Mouse (Mus musculus) embryonic facial prominence, embryonic 11.5 days (tissue): Measurements from ENCODE around the gene March4. TPM values are rescaled to one million over a fixed set of nuclear protein-coding genes. Genes with fewer than 3 reads are reported as not detected.

Experiments used
- ATAC-seq: fragments of 200-750 bp; cut with Nextera tagmentation; replicated peaks from 2 replicates; pipeline ENCODE4 v1.8.0; 2017; ENCODE audit warnings: low read depth; ENCODE audit not compliant: insufficient number of reproducible peaks, low FRiP score, low TSS enrichment
- DNase-seq: peaks from one replicate; pipeline ENCODE4 v3.0.0-alpha.2; 2015; ENCODE audit warnings: low spot score
- H3K27ac ChIP-seq: fragments of 300-500 bp; sonication (generic); replicated peaks from 2 replicates; pipeline ENCODE4 v1.5.1; 2014; ENCODE audit warnings: mild to moderate bottlenecking, low read depth, low read length, control low read depth
- H3K27me3 ChIP-seq: fragments of 300-500 bp; sonication (generic); 2 replicates; pipeline ENCODE4 v1.6.1; 2014; ENCODE audit warnings: mild to moderate bottlenecking, low read length, moderate library complexity, mixed read lengths; ENCODE audit not compliant: control insufficient read depth, insufficient read depth
- H3K36me3 ChIP-seq: fragments of 300-500 bp; sonication (generic); replicated peaks from 2 replicates; pipeline ENCODE4 v1.6.1; 2014; ENCODE audit warnings: low read depth, mild to moderate bottlenecking, low read length, moderate library complexity, mixed read lengths; ENCODE audit not compliant: control insufficient read depth, insufficient read depth
- H3K4me1 ChIP-seq: fragments of 300-500 bp; sonication (generic); 2 replicates; pipeline ENCODE4 v1.6.1; 2014; ENCODE audit warnings: low read length, mixed read lengths; ENCODE audit not compliant: control insufficient read depth, insufficient read depth
- H3K4me2 ChIP-seq: fragments of 300-500 bp; sonication (generic); 2 replicates; pipeline ENCODE4 v1.6.1; 2014; ENCODE audit warnings: low read depth, mild to moderate bottlenecking, control low read depth, low read length, moderate library complexity
- H3K4me3 ChIP-seq: fragments of 300-500 bp; sonication (generic); 2 replicates; pipeline ENCODE4 v1.5.1; 2014; ENCODE audit warnings: low read depth, low read length, control low read depth
- H3K9ac ChIP-seq: fragments of 300-500 bp; sonication (generic); replicated peaks from 2 replicates; pipeline ENCODE4 v1.6.1; 2014; ENCODE audit warnings: mild to moderate bottlenecking, control low read depth, low read length
- H3K9me3 ChIP-seq: fragments of 300-500 bp; sonication (generic); replicated peaks from 2 replicates; pipeline ENCODE4 v1.6.1; 2016; ENCODE audit warnings: mild to moderate bottlenecking, low read length, inconsistent platforms, mixed read lengths; ENCODE audit not compliant: control insufficient read depth
- WGBS: fragments of 180-500 bp; shearing (Covaris S2); extraction: QIAGEN DNeasy Blood & Tissue Kit; methylation state at CpG from one replicate; pipeline ENCODE4 v1.1.7; 2014; 5-methylcytosine and 5-hydroxymethylcytosine counted together
- polyA plus RNA-seq: library from polyadenylated mRNA; unstranded; fragments of >200 nt; fragmentation: Nextera tagmentation; extraction: Ambion mirVana; gene quantifications from 2 replicates; pipeline ENCODE4 v1.2.1, GENCODE M21; 2014

The March4 gene
- polyA plus RNA-seq, 1 experiment from 2014 or later, result not detected

DNA sequence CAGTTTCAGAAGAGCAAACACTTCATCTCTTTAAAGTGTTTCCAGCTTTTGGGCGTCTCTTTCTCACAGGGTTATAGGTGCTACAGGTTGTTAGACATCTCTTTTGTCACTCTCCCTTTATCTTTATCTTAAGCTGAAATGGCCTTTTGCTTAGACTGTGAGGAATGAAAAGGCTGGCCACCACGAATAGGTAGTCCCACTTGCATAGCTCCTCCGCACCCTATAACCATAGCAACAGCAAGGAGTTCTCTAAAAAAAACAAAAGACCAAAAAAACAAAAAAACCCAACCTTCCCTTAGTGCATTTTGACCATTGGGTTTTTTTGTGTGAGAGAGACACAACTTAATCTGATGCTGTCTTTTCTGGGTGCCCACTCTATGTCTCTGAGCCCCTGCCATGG, 102.2 kb downstream of the March4 start:
- no peaks in the 10 kb centered on the region for H3K4me1 ChIP-seq
- no peak overlapping the region for H3K4me2 ChIP-seq
- no peaks in the 10 kb centered on the region for H3K27me3 ChIP-seq
- H3K9me3 ChIP-seq, result no peaks in the 10 kb centered on the region
- 72% methylated on average over 3 of the region's 3 CpGs for WGBS
- H3K4me3 ChIP-seq, result no peak overlapping the region
- DNase-seq (no peak), ATAC-seq (no peak)
- no peak overlapping the region for H3K9ac ChIP-seq
- no peak overlapping the region for H3K27ac ChIP-seq
- no peaks in the 10 kb centered on the region for H3K36me3 ChIP-seq

GRCm38 (mm10) chr1:72432579-72432978, 104.2 kb downstream of the March4 start:
- no peak overlapping the region for H3K4me2 ChIP-seq
- DNase-seq (no peak), ATAC-seq (no peak)
- H3K9me3 ChIP-seq, result no peaks in the 10 kb centered on the region
- H3K4me1 ChIP-seq, result no peaks in the 10 kb centered on the region
- WGBS, result 100% methylated on average over 1 of the region's 1 CpGs
- H3K27me3 ChIP-seq, result no peaks in the 10 kb centered on the region
- no peaks in the 10 kb centered on the region for H3K36me3 ChIP-seq
- H3K27ac ChIP-seq, result no peak overlapping the region
- H3K4me3 ChIP-seq, result no peak overlapping the region
- H3K9ac ChIP-seq, result no peak overlapping the region

DNA sequence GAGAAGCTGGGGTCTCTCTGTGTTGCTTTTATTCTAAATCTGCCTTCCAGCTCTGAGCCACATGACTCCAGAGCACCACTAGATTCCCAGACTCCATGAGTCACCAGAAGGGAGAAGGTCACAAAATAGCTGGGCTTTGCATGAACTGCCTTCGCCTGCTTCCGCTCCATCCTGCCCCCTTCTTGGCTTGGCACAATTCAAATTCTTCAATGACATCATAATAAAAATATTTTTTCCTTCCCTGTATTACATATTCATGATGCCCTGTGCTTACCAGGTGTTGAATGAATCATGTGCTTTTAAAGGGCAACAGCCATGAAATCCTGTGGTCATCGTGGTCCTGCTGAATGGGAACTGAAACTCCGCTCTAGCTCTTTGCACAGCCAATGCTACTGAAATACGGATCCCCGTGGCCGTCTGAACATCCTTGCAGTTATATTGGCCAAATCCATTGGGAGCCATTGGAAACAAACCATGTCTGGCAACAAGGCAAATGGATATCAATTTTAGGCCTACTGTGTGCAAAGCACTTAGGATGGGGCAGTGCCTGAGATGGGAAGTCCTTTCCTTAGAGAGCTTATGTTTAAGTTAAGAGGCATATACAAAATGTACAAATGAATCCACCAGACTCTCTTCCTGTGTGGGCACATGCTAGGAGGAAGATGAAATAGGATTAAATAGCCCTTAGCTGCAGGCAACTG, 107.5 kb downstream of the March4 start:
- Histone ChIP-seq H3K36me3 (no peaks in the 10 kb centered on the region), H3K27me3 (no peaks in the 10 kb centered on the region), H3K4me2 (no peak overlapping the region), H3K27ac (no peak overlapping the region), H3K9me3 (no peaks in the 10 kb centered on the region), H3K4me3 (no peak overlapping the region), H3K9ac (no peak overlapping the region), H3K4me1 (no peaks in the 10 kb centered on the region)
- DNase-seq (no peak), ATAC-seq (no peak)
- WGBS, result 92% methylated on average over 7 of the region's 7 CpGs

DNA sequence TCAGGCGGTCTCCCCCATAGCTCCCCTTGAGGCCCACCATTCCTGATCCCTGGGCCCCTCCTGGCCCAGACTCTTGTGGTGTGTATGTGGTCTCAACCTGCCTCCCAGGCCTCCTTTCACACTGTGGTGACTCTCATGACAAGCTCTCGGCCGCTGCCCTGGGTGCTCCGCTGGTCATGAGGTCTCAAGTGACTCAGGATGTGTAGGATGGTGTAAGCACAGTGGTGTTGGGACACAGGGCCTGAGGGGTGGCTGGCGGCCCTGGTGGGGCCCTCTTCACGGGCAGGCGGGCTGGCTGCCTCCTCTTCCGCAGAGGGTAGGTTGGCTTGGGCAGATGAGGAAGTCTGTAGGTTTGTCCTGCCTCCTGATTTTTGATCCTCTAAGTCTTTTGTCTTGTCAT, 108.2 kb downstream of the March4 start:
- no peaks in the 10 kb centered on the region for H3K27me3 ChIP-seq
- H3K4me1 ChIP-seq, result no peaks in the 10 kb centered on the region
- no peaks in the 10 kb centered on the region for H3K9me3 ChIP-seq
- no peaks in the 10 kb centered on the region for H3K36me3 ChIP-seq
- ATAC-seq, result no peak
- no peak for DNase-seq
- WGBS, result 89% methylated on average over 8 of the region's 8 CpGs
- H3K9ac ChIP-seq, result no peak overlapping the region
- H3K4me2 ChIP-seq, result no peak overlapping the region
- H3K4me3 ChIP-seq, result no peak overlapping the region
- H3K27ac ChIP-seq, result no peak overlapping the region

DNA sequence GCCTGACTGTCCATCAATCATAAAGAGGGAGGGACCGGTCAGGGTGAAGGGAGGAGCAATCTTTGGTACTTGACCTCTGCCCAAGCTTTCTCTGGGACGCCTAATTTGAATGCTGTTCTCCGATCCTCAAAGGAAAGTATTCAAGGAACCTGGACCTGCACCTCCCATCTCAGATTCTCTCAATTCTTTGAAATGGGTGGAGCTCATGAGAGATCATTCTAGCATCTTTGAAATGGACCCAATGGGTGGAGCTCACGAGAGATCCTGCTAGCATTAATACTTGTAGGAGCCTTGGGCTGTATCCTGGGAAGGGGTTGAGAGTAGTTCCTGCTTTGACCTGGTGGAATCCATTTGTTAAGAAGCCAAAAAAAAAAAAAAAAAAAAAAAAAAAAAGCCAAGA, 110.3 kb downstream of the March4 start:
- ATAC-seq, result no peak
- H3K27me3 ChIP-seq, result no peaks in the 10 kb centered on the region
- H3K36me3 ChIP-seq, result no peaks in the 10 kb centered on the region
- no peak overlapping the region for H3K4me2 ChIP-seq
- WGBS, result 81% methylated on average over 4 of the region's 4 CpGs
- no peak for DNase-seq
- H3K4me3 ChIP-seq, result no peak overlapping the region
- no peaks in the 10 kb centered on the region for H3K4me1 ChIP-seq
- no peak overlapping the region for H3K27ac ChIP-seq
- H3K9me3 ChIP-seq, result no peaks in the 10 kb centered on the region
- no peak overlapping the region for H3K9ac ChIP-seq

- H3K27me3 ChIP-seq, result no peaks in the 10 kb centered on the region
- no peak for DNase-seq
- H3K4me1 ChIP-seq, result no peaks in the 10 kb centered on the region
- H3K9ac ChIP-seq, result no peak overlapping the region
- no peak overlapping the region for H3K4me2 ChIP-seq
- H3K9me3 ChIP-seq, result no peaks in the 10 kb centered on the region
- H3K4me3 ChIP-seq, result no peak overlapping the region
- no peak overlapping the region for H3K27ac ChIP-seq
- ATAC-seq, result no peak
- WGBS, result 85% methylated on average over 4 of the region's 4 CpGs
- no peaks in the 10 kb centered on the region for H3K36me3 ChIP-seq
These were observed 114.6 kb downstream of the March4 start for GRCm38 (mm10) chr1:72422121-72422520.

DNA sequence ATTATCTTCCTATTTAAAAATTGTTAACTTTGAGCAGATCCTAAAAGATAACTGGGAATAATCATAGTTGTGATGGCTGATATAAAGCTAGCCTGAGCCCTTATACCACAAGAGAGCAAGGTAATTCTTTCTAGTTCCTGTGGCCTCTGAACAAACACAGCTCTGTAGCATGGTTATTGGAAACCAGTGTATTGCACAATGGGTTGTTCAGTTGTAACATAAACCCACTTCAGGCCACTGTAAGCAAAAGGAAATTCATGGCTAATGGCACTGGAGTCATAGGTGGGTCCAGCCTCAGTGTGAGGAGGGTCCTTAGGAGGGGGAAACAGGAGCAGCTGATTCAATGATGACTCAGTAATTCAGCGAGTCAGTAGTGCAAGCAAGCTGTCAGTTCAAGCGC, 116.5 kb downstream of the March4 start:
- no peak overlapping the region for H3K9ac ChIP-seq
- no peaks in the 10 kb centered on the region for H3K4me1 ChIP-seq
- no peak for ATAC-seq
- no peak overlapping the region for H3K4me3 ChIP-seq
- 68% methylated on average over 2 of the region's 2 CpGs for WGBS
- H3K9me3 ChIP-seq, result no peaks in the 10 kb centered on the region
- no peaks in the 10 kb centered on the region for H3K27me3 ChIP-seq
- no peak overlapping the region for H3K4me2 ChIP-seq
- no peak overlapping the region for H3K27ac ChIP-seq
- H3K36me3 ChIP-seq, result no peaks in the 10 kb centered on the region
- DNase-seq, result no peak

DNA sequence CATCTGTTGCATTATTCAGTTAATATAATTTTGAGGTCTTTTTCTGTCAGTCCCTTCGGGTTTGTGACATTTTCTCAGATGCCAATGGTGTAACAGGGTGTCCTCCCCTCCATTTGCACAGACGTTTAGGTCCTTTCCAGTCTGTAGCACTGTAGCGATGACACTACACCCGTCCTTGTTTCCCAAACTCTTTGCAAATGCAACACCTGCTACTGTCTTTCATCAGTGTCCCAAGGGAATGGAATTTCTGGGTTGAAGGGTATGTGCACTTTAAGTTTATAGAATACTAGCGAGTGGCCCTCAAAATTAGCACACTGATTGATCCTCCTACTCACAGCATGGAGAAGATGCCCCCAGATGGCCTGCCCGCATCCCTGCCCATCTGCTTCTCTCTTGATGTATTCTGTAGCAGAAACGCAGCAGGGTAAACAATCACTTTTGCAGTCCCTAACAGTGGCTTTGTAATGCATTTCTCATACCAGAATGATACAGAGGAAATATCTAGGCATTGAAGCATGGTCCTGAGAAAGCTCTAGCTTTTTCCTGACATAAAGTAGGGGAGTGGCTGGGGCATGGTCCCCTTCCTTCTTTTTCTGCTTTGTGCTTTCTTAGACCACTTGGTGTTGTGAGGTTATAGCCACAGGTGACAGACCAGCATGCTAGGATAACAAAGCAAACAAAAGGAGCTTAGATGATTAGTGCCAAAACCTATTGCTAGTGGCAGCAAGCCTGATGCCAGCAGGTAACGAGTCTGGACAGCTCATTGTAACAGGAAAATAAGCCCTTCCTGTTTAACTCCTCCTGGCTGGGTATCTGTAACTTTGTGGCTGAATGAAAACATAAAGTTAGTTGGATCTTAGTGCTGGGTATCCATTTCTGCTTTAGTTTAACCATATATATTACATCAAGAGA, 117.7 kb downstream of the March4 start:
- no peaks in the 10 kb centered on the region for H3K27me3 ChIP-seq
- no peaks in the 10 kb centered on the region for H3K9me3 ChIP-seq
- 68% methylated on average over 8 of the region's 8 CpGs for WGBS
- H3K4me1 ChIP-seq, result no peaks in the 10 kb centered on the region; the same call in 1 of the 2 replicates
- DNase-seq, result no peak
- no peak overlapping the region for H3K4me3 ChIP-seq
- no peak for ATAC-seq
- H3K36me3 ChIP-seq, result no peaks in the 10 kb centered on the region
- H3K4me2 ChIP-seq, result no peak overlapping the region
- no peak overlapping the region for H3K27ac ChIP-seq
- H3K9ac ChIP-seq, result no peak overlapping the region
